Mouse (Mus musculus): Measurements from ENCODE around the gene A730015C16Rik. TPM values are rescaled to one million over a fixed set of nuclear protein-coding genes. Genes with fewer than 3 reads are reported as not detected.

Gene A730015C16Rik
- polyA plus RNA-seq (2014; fragmentation: Illumina TruSeq; extraction: RNeasy Lipid Tissue Mini Kit (QIAGEN cat#74804)) = not detected

GRCm38 (mm10) chr4:108848505-108848848 lies at the start of gene A730015C16Rik:
Gene A730015C16Rik (minus strand): TSS chr4:108848619.

DNA sequence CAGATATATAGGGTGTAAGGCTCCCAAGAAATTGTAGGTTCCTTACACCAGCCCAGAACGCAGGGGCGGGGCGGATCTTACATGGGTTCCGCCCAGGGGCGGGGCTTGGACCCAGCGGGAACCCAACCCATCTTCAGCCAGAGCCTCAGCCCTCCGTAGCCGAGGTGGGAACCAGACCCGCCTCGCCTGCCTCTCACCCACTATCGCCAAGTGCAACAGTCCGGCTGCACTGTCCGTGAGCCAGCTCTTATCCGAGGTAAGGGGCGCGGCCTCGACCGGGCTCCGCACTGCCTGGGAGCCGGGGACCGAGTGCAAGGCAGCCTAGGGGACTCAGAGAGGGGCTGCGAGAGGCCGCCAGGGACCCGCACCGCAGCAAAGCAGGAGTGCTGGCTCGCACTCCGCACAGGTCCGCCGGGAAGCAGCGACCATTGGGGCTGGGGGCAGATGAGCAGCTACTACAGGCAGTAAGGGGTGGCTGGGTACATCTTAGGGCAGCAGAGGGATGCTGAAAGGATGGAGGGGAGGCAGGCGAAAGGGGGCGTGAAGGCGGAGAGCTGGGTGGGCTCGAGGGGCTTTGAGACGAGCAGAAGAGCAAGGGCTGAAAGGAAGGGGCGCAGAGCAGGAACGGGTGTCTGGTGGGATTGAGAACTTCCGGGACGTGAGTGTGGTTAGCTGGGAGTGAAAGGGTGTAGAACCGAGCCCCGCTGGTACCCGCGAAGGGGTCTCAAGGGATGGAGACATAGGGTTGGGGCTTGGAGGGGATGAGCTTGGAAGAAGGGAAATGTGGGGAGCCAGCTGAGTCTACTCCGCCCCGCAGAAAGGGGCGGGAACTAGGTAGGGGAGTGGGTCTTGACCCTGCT lies 30.8 kb upstream of the A730015C16Rik start, which contains the start of gene Rab3b:
TSS of gene Rab3b (plus strand) at position 101 of the 860 bp plus-strand sequence.

GRCm38 (mm10) chr4:108847715-108848504 lies 509 bp downstream of the A730015C16Rik start, which contains the start of gene Kti12:
Gene Kti12 (plus strand): TSS chr4:108847785.

DNA sequence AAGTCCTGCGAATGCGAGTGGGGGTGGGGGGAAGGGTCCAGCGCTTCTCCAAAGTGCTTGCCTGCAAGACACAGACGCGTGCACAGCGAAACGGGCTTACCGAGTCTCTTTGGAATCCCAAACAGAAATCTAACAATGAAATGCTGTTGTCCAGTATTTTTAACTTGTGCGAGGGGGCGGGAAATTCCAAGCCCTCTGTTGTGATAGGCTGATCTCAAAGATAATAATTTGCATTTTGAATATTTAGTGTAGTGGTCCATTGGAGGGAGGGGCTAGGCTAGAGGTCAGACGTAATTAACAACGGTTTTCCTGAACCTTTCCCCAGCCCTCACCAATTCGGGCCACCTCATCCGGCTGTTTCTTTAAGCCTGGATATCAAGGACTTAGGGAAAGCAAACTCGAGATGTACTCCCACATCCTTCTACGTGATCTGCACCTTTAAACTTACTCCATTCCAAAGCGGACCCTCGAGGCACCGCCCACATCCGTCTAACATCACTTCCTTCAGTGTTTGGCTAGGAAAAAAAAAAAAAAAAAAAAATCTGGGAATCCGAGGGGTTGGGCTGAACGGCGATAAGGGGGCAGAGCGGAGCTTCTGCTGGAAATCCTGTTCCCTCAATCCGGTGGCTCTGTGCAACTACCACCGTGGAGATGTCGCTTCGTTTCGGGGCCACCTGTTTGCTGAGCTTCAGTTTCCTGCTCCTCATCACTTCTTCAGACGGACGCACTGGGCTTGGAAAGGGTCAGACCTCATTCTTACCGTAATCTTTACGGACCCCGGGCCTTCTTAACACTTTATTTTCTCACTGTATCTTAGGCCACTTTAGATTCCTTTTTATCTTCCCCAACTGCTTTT lies 14.1 kb downstream of the A730015C16Rik start, which contains the start of gene Txndc12:
TSS of gene Txndc12 (plus strand) at position 487 of the 856 bp plus-strand sequence.

GRCm38 (mm10) chr4:108832916-108833827 lies 15.2 kb downstream of the A730015C16Rik start, which contains the start of gene Btf3l4:
Gene Btf3l4 (minus strand): TSS chr4:108833614.

Other genes with a start within 250 kb of the A730015C16Rik start
- 46.4 TPM for gene Cc2d1b, start 228.7 kb downstream of the A730015C16Rik start, polyA plus RNA-seq (2014; fragmentation: Illumina TruSeq; extraction: RNeasy Lipid Tissue Mini Kit (QIAGEN cat#74804))
- gene 3110021N24Rik, start 129.0 kb downstream of the A730015C16Rik start, polyA plus RNA-seq (2014; fragmentation: Illumina TruSeq; extraction: RNeasy Lipid Tissue Mini Kit (QIAGEN cat#74804)) = 0.34 TPM
- gene Zfyve9, start 67.8 kb downstream of the A730015C16Rik start, polyA plus RNA-seq (2014; fragmentation: Illumina TruSeq; extraction: RNeasy Lipid Tissue Mini Kit (QIAGEN cat#74804)) = 85.1 TPM
- 350 TPM for gene Btf3l4, start 15.0 kb downstream of the A730015C16Rik start, polyA plus RNA-seq (2014; fragmentation: Illumina TruSeq; extraction: RNeasy Lipid Tissue Mini Kit (QIAGEN cat#74804))
- 63.4 TPM for gene Txndc12, start 14.0 kb downstream of the A730015C16Rik start, polyA plus RNA-seq (2014; fragmentation: Illumina TruSeq; extraction: RNeasy Lipid Tissue Mini Kit (QIAGEN cat#74804))
- 25.3 TPM for gene Kti12, start 834 bp downstream of the A730015C16Rik start, polyA plus RNA-seq (2014; fragmentation: Illumina TruSeq; extraction: RNeasy Lipid Tissue Mini Kit (QIAGEN cat#74804))
- gene Rab3b, start 30.4 kb upstream of the A730015C16Rik start, polyA plus RNA-seq (2014; fragmentation: Illumina TruSeq; extraction: RNeasy Lipid Tissue Mini Kit (QIAGEN cat#74804)) = 0.63 TPM
- gene Nrd1, start 152.0 kb upstream of the A730015C16Rik start, polyA plus RNA-seq (2014; fragmentation: Illumina TruSeq; extraction: RNeasy Lipid Tissue Mini Kit (QIAGEN cat#74804)) = 528 TPM

Measured in ovary, adult 10 weeks (tissue).